Mouse (Mus musculus) lung, embryonic 14.5 days (tissue): Measurements from ENCODE around the gene Tmem206. TPM values are rescaled to one million over a fixed set of nuclear protein-coding genes. Genes with fewer than 3 reads are reported as not detected.

Experiments
- ATAC-seq: fragments of 200-750 bp; cut with Nextera tagmentation; 2 replicates; pipeline ENCODE4 v1.8.0; 2017; ENCODE audit warnings: mild to moderate bottlenecking, moderate TSS enrichment, moderate library complexity; ENCODE audit not compliant: insufficient read depth
- DNase-seq: peaks from one replicate; pipeline ENCODE4 v3.0.0-alpha.2; 2015
- H3K27ac ChIP-seq: fragments of 300-500 bp; sonication (generic); 2 replicates; pipeline ENCODE4 v1.5.1; 2014; ENCODE audit warnings: low read depth, mild to moderate bottlenecking, moderate library complexity
- H3K27me3 ChIP-seq: fragments of 300-500 bp; sonication (generic); 2 replicates; pipeline ENCODE4 v1.6.1; 2014; ENCODE audit warnings: low read length, control low read depth; ENCODE audit not compliant: insufficient read depth
- H3K36me3 ChIP-seq: fragments of 300-500 bp; sonication (generic); 2 replicates; pipeline ENCODE4 v1.6.1; 2014; ENCODE audit warnings: control low read depth; ENCODE audit not compliant: insufficient read depth
- H3K4me1 ChIP-seq: fragments of 300-500 bp; sonication (generic); 2 replicates; pipeline ENCODE4 v1.6.1; 2014; ENCODE audit warnings: antibody characterized with exemption, control low read depth; ENCODE audit not compliant: insufficient read depth
- H3K4me2 ChIP-seq: fragments of 300-500 bp; sonication (generic); 2 replicates; pipeline ENCODE4 v1.6.1; 2014; ENCODE audit warnings: mild to moderate bottlenecking
- H3K4me3 ChIP-seq: fragments of 300-500 bp; sonication (generic); 2 replicates; pipeline ENCODE4 v1.5.1; 2014; ENCODE audit warnings: low read depth, low read length
- H3K9ac ChIP-seq: fragments of 300-500 bp; sonication (generic); 2 replicates; pipeline ENCODE4 v1.6.1; 2014
- H3K9me3 ChIP-seq: fragments of 300-500 bp; sonication (generic); 2 replicates; pipeline ENCODE4 v1.6.1; 2016; ENCODE audit warnings: low read depth, low read length, control low read depth
- CTCF ChIP-seq: IDR thresholded peaks from 2 replicates; pipeline ENCODE4 v1.5.1; 2016; ENCODE audit warnings: antibody characterized with exemption, low read depth
- WGBS: fragments of 180-500 bp; shearing (Covaris S2); extraction: QIAGEN DNeasy Blood & Tissue Kit; methylation state at CpG from one replicate; pipeline ENCODE4 v1.1.7; 2014; 5-methylcytosine and 5-hydroxymethylcytosine counted together
- polyA plus RNA-seq: library from polyadenylated mRNA; unstranded; fragments of >200 nt; fragmentation: Nextera tagmentation; extraction: Ambion mirVana; gene quantifications from 2 replicates; pipeline ENCODE4 v1.2.1, GENCODE M21; 2014

Tmem206 gene
- polyA plus RNA-seq, 1 experiment from 2014 or later: 22.7 TPM

- Histone ChIP-seq H3K27ac (peak overlapping the region; percentile 32; the same call in 1 of the 2 replicates), H3K4me3 (no peak overlapping the region), H3K27me3 (no peaks in the 10 kb centered on the region), H3K9ac (no peak overlapping the region), H3K36me3 (no peaks in the 10 kb centered on the region), H3K9me3 (no peaks in the 10 kb centered on the region), H3K4me2 (no peak overlapping the region), H3K4me1 (no peaks in the 10 kb centered on the region)
- 32% methylated on average over 5 of the region's 5 CpGs for WGBS
- no peak for TF ChIP-seq CTCF
- DNase-seq (peak; percentile 72), ATAC-seq (no peak)
These were observed 7.0 kb upstream of the Tmem206 start for GRCm38 (mm10) chr1:191318686-191319085.

DNA sequence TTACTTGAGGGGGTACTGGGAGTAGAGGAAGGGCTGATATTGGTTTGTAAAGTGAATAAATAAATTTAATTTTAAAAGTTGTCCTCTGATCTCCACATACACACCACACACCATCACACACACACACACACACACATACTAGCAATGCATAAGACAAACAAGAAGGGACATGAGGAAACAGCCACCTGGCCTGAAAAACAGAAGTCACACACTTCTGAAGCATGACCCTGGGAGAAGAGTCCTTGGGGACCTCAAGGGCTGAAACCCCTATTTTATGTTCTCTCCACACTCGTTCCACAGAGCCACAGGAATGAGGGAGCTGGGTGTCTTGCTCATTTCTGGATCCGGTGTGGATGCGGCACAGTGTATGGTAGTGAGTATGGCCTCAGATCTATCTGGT is 2.3 kb upstream of the Tmem206 start:
- no peak for DNase-seq
- 80% methylated on average over 3 of the region's 3 CpGs for WGBS
- no peaks in the 10 kb centered on the region for H3K27me3 ChIP-seq
- no peaks in the 10 kb centered on the region for H3K9me3 ChIP-seq
- no peak overlapping the region for H3K9ac ChIP-seq
- no peak for ATAC-seq
- H3K36me3 ChIP-seq: no peaks in the 10 kb centered on the region
- no peak overlapping the region for H3K4me2 ChIP-seq
- H3K4me3 ChIP-seq: no peak overlapping the region
- H3K27ac ChIP-seq: no peak overlapping the region
- no peak for TF ChIP-seq CTCF
- H3K4me1 ChIP-seq: peaks cover 12% of the 10 kb centered on the region; the same call in 1 of the 2 replicates

- Histone ChIP-seq H3K4me2 (peak overlapping the region; percentile 96), H3K27ac (peak overlapping the region; percentile 44; the same call in 1 of the 2 replicates), H3K9ac (peak overlapping the region; percentile 81; the same call in 1 of the 2 replicates), H3K9me3 (no peaks in the 10 kb centered on the region), H3K4me1 (peaks cover 12% of the 10 kb centered on the region; the same call in 1 of the 2 replicates), H3K4me3 (peak overlapping the region; percentile 83; the same call in 1 of the 2 replicates), H3K27me3 (no peaks in the 10 kb centered on the region), H3K36me3 (peaks cover 3% of the 10 kb centered on the region; the same call in 1 of the 2 replicates)
- DNase-seq (no peak), ATAC-seq (peak; percentile 9; the same call in 1 of the 2 replicates)
- no peak for TF ChIP-seq CTCF
- 74% methylated on average over 7 of the region's 7 CpGs for WGBS
These were observed 750 bp upstream of the Tmem206 start for GRCm38 (mm10) chr1:191324733-191325590.

DNA sequence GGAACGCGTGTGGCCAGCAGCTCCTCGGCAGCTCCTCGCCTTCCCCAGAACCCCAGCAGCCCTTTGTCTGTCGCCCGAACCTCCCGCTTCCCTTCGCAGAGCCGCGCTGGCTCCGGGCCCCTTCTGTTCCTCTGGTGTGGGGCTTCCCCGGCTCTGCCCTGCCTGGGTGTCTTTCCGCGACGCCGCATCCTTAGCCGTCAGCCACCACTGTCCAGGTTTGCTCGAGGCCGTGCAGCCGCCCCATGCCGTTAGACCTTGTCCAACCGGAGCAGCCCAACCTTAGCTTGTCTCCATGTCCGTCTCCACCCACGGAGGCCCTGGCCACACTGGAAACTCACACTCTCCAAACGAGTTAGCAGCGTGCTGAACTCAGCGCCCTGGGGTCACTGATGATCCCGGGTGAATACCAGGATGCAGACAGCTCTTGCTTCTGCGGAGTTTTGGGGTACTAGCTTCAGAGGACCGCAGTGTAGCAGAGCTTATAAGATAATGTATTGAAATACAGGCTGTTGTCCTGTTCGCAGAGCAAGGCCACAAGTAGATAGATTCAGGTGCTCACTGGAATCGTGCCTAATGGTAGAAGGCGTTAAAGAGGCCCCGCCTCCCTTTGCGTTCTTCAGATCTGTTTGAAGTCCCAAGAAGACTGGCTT is 646 bp downstream of the Tmem206 start:
- DNase-seq: peak; percentile 62
- H3K27me3 ChIP-seq: no peaks in the 10 kb centered on the region
- peak overlapping the region; percentile 83 for H3K4me3 ChIP-seq
- peak overlapping the region; percentile 81 for H3K9ac ChIP-seq
- no peaks in the 10 kb centered on the region for H3K9me3 ChIP-seq
- H3K36me3 ChIP-seq: peaks cover 8% of the 10 kb centered on the region; the same call in 1 of the 2 replicates
- peak overlapping the region; percentile 96 for H3K4me2 ChIP-seq
- peak; percentile 79 for ATAC-seq
- H3K27ac ChIP-seq: peak overlapping the region; percentile 75; the same call in 1 of the 2 replicates
- WGBS: under 1% methylated on average over 34 of the region's 35 CpGs
- peaks cover 12% of the 10 kb centered on the region; the same call in 1 of the 2 replicates for H3K4me1 ChIP-seq
- no peak for TF ChIP-seq CTCF

GRCm38 (mm10) chr1:191327258-191327657 is 1.5 kb downstream of the Tmem206 start:
- Histone ChIP-seq H3K27me3 (no peaks in the 10 kb centered on the region), H3K9ac (no peak overlapping the region), H3K27ac (no peak overlapping the region), H3K4me1 (peaks cover 12% of the 10 kb centered on the region; the same call in 1 of the 2 replicates), H3K4me3 (peak overlapping the region; percentile 83; the same call in 1 of the 2 replicates), H3K36me3 (peaks cover 13% of the 10 kb centered on the region; the same call in 1 of the 2 replicates), H3K4me2 (peak overlapping the region; percentile 96), H3K9me3 (no peaks in the 10 kb centered on the region)
- WGBS: 79% methylated on average over 8 of the region's 8 CpGs
- TF ChIP-seq CTCF: no peak
- DNase-seq (no peak), ATAC-seq (no peak)

- Histone ChIP-seq H3K4me3 (no peak overlapping the region), H3K4me1 (peaks cover 12% of the 10 kb centered on the region; the same call in 1 of the 2 replicates), H3K27ac (no peak overlapping the region), H3K9me3 (no peaks in the 10 kb centered on the region), H3K9ac (no peak overlapping the region), H3K27me3 (no peaks in the 10 kb centered on the region), H3K4me2 (peak overlapping the region; percentile 12; the same call in 1 of the 2 replicates), H3K36me3 (peaks cover 20% of the 10 kb centered on the region; the same call in 1 of the 2 replicates)
- WGBS: 61% methylated on average over 8 of the region's 8 CpGs
- ATAC-seq (no peak), DNase-seq (no peak)
- no peak for TF ChIP-seq CTCF
These were observed 2.3 kb downstream of the Tmem206 start for GRCm38 (mm10) chr1:191328019-191328441.
